ENCODE assay signal across 27 mouse cellular contexts in genomic region chr12:77018373-77018772, GRCm38 (mm10).
"Had no signal": no experiment of that assay in that cellular context is flagged by ENCODE, and none has a peak within 500 bp of the region (broad histone marks: within the 10 kb centered on the region; RNA-seq: fewer than 3 reads in every experiment).

No protein-coding gene starts in this region.

- H3K9ac ChIP-seq: heart, embryonic 13.5 days; heart, embryonic 15.5 days; hindbrain, embryonic 13.5 days; hindbrain, embryonic 15.5 days; kidney, embryonic 15.5 days; limb, embryonic 12.5 days had no signal

- H3K4me2 ChIP-seq: heart, embryonic 11.5 days; heart, embryonic 13.5 days; heart, embryonic 15.5 days; hindbrain, embryonic 13.5 days; hindbrain, embryonic 15.5 days; kidney, embryonic 15.5 days; limb, embryonic 12.5 days; liver, embryonic 11.5 days had no signal

- ATAC-seq: hindbrain, postnatal 0 days; intestine, embryonic 16.5 days had no signal

- H3K27ac ChIP-seq: gastrocnemius, adult 2 months; heart, adult 2 months; heart, embryonic 13.5 days; heart, embryonic 15.5 days; hindbrain, embryonic 13.5 days; hindbrain, embryonic 15.5 days; hindbrain, postnatal 0 days; kidney, embryonic 15.5 days; kidney, postnatal 0 days; left cerebral cortex, adult 2 months; limb, embryonic 10.5 days; limb, embryonic 12.5 days had no signal

- DNase-seq: gastrocnemius, adult 2 months; gastrocnemius, postnatal 10 days; gastrocnemius, postnatal 25 days; heart, adult 11 months; heart, adult 2 months; heart, postnatal 14 days; heart, postnatal 36 days; kidney, adult 11 months; kidney, adult 2 months; kidney, adult 9 months; kidney, postnatal 14 days; kidney, postnatal 36 days; layer of hippocampus, adult 9-11 months; liver had no signal

- H3K4me1 ChIP-seq: kidney, embryonic 15.5 days had no signal

- H3K9me3 ChIP-seq: heart, embryonic 13.5 days; heart, embryonic 15.5 days; hindbrain, embryonic 13.5 days; hindbrain, embryonic 15.5 days; kidney, embryonic 15.5 days; limb, embryonic 10.5 days; limb, embryonic 12.5 days had no signal

- H3K36me3 ChIP-seq: heart, embryonic 13.5 days; heart, embryonic 15.5 days; hindbrain, embryonic 13.5 days; hindbrain, embryonic 15.5 days; kidney, embryonic 15.5 days; limb, embryonic 10.5 days; limb, embryonic 12.5 days had no signal

- H3K27me3 ChIP-seq: heart, embryonic 15.5 days; hindbrain, embryonic 15.5 days; limb, embryonic 12.5 days had no signal

- H3K4me3 ChIP-seq: gastrocnemius, adult 2 months; heart, adult 2 months; heart, embryonic 13.5 days; heart, embryonic 15.5 days; hindbrain, embryonic 13.5 days; hindbrain, embryonic 15.5 days; kidney, embryonic 15.5 days; left cerebral cortex, adult 2 months; limb, embryonic 10.5 days; limb, embryonic 12.5 days had no signal
